Mouse (Mus musculus): Measurements from ENCODE around the gene Pak4. TPM values are rescaled to one million over a fixed set of nuclear protein-coding genes. Genes with fewer than 3 reads are reported as not detected.
"Not testable (repeated sequence)": the region's sequence is repeated elsewhere in the genome, so short reads cannot be mapped to it uniquely, and the experiment has no call there.

Pak4 gene
- 32.0 and 35.2 TPM in 2 replicates for total RNA-seq (2021)
- long read RNA-seq, transcript Pak4-202 (10 exons, 2,899 nt), result major isoform, 8 of 30 reads
- long read RNA-seq, partial matches to known transcripts, result 14 of 30 reads
- long read RNA-seq, other reads (novel, unspliced or antisense), result 5 of 30 reads

DNA sequence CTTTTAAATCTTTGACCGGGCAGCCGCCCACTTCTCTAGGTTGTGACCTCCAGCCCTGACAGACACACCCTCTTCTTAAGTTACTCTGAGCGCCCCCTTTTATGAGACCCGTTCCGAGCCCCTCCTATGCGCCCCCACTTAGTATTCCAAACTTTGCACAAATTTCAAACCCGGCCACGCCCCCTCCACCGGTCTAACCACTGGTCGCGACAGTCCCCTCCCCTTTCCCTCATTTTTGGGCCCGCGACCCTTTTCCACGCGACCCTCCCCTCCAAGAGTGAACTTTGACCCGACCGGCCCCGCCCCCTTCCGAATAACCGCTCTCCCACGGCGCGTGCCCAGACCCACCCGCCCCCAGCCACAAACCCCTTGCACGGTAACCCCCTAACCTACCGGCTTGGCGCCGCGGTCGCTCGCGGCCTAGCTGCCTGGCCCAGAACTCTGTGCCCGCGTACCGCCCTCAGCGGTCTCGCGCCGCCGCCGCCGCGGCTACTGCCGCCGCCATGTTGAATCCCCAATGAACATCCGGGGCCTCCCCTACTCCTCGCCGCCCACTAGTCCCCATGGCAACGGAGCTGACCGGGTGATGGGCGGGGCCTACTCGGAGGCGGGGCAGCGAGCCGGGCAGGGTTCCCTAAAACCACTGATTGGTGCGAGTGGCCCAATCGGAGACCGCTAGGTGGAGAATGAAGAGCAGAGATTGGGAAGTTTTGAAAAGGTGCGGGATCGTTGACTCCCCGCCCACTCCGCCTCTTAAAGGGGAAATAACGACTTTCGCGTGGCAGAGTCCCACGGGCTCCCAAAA, at the start of gene Pak4, which contains the start of gene Samd4b:
Gene Pak4 (minus strand): TSS at position 544 of the 805 bp plus-strand sequence.
Gene Samd4b (minus strand): TSS at position 503 of the 805 bp plus-strand sequence.
- DNase-seq, result peak; percentile 100

DNA sequence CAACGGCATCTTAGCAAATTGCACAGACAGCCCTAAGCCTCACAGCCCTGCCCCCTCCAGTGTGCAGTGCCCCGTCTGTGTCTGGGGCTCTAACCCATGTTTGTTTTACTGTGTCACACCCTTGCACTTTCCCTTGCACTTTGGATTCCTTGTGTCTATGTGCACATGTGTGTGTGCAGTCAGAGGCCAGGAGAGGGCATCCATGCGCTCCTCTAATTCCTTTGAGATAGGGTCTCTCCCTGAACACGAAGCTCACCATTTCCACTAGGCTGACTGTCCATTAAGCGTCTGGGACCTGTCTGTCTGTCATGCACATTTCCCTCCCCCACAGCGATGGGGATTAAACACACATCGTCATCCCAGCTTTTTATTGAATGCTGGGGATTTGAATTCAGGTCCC, 49.0 kb upstream of the Pak4 start:
- no peak for DNase-seq

DNA sequence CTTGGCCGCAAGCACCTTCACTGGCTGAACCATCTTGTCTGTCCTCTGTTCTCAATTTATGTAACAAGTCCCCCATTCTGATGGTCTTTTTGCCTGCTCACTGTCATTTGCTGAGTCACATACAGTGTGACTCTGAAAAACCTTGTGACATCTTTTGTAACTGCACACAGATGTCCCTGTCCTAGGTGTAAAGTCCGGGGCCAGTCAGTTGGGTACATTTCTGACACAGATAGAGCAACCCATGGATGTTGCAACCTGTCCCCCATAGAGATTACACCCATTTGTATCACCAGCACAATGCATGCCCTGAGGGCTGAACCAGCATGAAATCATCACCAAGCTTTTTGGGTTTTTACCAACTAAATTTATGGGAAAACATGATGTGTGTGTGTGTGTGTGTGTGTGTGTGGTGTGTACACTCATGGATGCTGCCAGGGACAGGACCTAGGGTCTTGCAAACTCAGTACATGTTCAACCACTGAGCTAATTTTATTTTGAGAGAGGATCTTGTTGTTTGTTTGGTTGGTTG, 48.0 kb upstream of the Pak4 start:
- no peak for DNase-seq

DNA sequence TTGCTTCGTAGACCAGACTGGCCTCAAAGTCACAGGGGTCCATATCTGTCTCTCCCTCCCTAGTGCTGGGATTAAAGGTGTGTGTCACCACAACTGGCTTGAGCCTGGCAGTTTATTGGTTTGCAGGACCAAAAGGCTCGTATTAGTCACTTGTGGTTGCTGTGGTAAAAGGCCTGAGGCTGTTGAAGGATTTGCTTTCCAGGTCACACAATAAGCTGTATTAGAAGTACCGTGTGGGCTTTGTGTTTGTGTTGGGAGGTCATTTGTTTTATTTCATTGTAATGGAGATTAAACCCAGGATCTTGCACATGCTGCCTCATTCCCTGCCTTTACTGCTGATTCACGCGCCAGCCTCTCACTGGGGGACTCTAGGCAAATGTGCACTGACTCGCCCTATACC, 47.4 kb upstream of the Pak4 start:
- DNase-seq, result no peak

DNA sequence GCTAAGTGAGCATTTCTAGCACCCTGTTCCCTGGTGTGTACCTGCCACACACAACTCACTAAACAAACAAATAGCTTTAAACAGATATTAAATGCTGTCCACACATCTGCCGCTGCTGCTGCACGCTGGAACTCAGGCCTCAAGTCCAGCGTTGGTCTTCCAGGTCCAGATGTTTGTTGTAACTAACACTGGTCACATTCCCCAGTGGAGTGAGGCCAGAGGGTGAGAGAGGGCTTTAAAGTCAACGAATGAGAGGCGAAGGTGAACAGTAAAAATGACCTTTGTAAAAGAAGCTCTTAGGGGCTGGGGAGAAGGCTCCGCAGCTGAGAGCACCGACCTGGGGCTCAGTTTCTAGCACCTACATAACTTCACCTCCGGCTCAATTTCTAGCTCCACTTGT, 43.6 kb upstream of the Pak4 start:
- no peak for DNase-seq

DNA sequence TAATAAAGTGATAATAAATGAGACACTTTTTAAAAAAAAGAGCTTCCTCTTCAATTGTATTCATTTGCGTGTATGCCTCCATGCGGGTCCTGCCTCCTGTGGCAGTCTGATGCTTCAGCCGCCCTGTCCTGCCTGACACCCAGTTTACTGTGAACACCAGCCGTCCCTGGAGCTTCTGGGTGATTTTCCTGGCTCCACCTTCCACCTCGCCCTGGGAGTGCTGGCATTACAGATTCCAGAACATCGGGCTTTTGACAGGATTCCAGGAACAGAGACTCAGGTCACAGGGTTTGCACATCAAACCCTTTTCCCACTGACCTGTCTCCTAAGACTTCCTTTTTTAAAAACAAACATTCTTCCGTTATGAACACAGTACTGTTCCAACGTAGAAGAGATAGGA, 39.5 kb upstream of the Pak4 start:
- no peak for DNase-seq

DNA sequence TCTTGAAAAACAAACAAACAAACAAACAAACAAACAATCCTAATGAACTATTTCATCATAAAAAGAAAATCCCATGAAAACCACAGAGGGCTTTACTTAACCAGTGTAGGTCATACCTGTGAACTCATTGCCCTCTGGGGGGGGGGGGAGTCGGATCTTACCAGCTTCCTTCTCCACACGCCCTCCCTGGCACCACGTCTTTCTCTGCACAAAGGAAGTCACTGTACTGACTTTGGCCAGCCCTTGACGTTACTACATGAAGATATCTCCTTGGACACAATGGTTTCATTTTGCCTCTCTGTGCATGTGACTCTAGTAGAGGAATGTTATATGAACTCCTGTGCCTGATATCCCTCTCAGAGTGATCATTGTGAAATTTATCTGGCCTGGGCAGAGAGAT, 36.1 kb upstream of the Pak4 start:
- DNase-seq, result no peak

DNA sequence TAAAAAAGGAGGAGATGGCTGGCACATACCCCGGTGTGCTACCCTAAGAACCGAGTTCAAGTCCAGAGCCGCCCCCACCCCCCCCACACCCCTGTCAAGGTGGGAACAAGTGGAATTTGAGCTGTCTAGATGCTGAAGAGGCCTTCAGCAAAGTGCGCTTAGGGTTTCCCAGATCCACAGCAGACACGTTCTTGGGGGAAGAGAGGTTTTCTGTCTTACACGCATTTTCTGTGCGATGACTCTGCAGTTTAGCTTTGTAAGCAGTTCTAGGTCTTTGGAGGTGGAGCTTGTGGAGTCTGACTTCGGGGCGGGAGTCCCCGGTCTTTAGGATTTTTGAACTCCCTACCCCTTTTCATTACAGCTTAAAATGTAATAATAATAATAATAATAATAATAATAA, 33.1 kb upstream of the Pak4 start, which contains the start of gene Acp7:
Gene Acp7 (minus strand): TSS at position 260 of the 400 bp plus-strand sequence.
- DNase-seq, result no peak

DNA sequence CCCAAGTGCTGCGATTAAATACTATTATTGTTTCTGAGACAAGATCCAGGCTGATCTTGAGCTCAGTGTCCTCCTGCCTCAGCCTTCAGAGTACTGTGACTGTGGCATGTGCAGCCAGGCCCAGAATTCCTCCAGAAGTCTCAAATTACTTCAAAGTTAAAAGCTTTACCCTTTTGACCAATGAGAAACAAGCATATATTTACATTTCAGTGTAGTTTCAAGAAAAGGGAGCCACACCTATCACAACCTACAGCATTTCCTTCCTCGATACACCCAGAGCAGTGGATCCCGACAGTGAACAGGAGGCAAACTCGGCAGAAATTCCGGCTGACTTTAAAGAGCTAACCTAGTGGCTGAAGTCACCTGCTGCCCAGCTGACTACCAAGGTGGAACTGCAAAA, 26.8 kb upstream of the Pak4 start:
- no peak for DNase-seq

DNA sequence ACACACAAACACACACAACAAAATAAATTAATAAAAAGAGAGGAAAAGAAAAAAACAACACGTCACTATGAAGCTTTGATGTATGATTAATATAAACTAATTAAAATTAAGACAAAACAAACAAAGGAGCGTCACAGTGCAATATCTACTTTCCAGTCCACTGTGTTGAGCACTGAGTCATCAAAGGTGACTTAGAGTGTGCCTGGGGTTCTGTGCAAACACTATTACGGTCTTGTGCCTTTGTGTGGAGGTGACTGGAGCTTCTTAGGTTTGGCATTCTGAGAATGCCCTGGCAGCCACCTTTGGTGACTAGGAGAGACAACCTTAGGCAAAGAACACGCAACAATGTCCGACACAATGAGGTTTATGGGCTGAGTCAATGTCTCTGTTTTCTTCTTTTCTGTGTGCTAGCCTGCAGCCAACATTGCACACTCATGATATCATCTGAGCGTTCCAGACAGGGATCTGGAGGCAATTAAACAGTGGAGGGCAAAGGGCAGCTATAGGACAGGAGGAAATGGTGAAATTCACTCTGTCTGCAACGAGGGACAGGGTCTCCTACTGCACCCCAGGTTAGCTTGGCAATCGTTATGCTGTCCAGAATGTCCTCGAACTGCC, 21.2 kb upstream of the Pak4 start:
- no peak for DNase-seq

DNA sequence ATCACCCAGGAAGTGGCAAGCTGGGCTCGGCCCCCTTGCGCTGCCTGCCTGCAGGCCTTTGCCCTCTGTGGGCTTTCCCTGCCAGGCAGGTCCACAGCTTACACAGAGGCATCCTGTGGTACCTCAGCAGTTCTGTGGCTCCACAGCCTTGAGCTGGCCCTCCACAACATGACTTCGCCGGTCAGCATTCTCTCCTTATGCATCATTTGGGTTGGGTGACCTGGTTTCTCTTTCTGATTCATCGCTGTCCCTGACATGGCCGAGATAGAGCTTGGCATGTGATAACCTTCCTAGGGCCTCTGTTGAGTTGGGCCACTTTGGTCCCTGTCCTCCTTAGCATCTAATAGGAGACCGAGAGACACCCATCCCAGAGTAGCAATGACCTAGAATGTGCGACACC, 8.0 kb upstream of the Pak4 start:
- peak; percentile 35 for DNase-seq

DNA sequence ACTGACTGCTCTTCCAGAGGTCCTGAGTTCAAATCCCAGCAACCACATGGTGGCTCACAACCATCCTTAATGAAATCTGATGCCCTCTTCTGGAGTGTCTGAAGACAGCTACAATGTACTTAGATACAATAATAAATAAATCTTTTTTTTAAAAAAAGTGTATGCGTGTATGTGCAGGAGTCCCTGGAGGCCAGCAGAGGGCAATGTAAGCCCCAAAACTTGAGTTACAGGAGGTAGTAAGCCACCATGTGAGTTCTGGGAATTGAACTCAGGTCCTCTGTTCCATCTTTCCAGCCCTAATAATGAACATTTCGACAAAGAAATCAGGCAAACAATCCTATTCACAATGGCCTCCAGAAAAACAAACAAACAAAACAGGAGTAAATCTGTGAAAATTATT, 5.8 kb upstream of the Pak4 start:
- not testable (repeated sequence) for DNase-seq

DNA sequence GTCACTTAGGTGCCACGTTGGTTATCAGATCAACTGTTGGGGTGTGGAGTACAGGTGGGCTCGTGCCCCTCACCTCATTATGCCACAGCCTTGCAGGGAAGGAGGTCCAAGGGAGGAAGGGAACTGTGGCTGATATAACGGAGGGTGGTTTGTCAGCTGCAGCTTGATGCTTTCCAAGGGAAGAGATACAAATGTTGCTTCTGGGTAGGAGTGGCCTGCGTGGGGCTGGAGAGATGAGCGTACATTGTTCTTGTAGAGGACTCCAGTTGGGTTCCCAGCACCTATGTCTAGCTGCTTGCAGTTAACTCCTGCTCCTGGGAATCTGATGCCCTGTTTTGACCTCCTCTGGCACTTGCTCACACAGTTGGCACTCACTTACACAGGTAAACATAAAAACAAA, 5.2 kb upstream of the Pak4 start:
- DNase-seq, result no peak

DNA sequence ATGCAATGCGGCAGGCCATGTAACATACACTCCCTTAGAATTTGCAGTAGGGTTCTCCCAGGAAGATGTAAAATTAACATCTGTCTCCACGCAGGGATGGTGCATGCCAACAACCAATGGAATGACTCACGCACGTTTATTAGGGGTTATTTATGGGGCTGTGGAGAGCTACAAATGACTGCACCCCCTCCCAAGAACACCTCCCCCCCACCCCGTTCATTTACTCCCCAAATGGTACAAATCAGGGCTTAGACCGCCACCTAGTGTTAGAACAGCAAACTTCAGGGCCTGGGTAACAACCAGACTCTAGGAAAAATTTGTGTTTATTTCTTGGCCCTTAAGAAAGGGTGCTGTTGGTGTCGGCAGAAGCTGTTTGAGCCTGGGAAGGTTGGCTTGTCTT, 3.7 kb upstream of the Pak4 start:
- peak; percentile 42 for DNase-seq

DNA sequence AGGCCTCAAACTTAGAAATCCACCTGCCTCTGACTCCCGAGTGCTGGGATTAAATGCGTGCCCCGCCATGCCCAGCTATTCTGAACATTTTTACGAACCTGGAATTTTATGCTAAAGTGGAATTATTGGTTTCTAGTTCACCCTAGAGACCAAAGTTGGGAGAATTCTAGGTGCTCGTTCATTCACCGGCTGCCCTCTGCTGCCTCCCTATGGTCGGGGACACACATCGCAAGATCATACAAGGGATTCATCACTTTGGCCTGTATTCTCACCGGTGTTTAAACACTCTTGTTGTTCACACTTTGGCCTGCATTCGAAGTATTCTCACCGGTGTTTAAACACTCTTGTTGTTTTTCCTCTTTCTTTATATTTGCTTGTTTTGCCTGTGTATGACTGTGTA, 3.0 kb upstream of the Pak4 start:
- DNase-seq, result peak; percentile 76

DNA sequence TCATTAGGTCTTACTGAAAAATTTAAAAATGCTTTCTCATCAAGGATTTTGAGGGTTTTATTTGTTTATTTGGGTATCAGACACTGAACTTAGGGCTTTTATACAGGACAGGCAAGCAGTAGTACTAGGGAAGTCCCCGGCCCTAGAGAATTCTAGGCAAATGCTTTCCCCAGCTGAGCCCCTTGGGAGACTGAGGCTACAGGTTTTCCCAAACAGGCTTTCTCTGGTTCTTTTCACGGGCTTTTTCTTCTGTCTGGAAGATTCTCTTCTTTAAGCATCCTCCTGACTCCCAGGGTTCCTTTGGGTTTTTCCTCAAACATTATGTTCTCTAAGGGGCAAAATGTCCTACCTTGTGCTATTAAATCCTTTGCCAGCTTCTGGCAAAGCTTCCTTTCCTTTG, 966 bp upstream of the Pak4 start:
- no peak for DNase-seq

DNA sequence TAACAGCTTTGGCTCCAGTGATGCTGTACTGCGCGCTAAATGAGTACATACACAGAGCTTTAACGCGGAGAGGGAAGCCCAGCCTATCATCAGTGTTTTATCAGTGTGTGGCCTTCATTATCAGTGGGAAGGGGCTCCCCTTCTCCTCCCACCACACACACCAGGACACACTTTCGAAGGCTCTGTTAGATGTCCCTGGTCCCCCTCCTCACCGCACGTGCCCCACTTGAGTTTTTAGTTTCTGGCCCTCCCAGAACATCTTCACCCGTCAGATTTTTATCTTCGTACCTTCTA, 761 bp downstream of the Pak4 start:
- no peak for DNase-seq

DNA sequence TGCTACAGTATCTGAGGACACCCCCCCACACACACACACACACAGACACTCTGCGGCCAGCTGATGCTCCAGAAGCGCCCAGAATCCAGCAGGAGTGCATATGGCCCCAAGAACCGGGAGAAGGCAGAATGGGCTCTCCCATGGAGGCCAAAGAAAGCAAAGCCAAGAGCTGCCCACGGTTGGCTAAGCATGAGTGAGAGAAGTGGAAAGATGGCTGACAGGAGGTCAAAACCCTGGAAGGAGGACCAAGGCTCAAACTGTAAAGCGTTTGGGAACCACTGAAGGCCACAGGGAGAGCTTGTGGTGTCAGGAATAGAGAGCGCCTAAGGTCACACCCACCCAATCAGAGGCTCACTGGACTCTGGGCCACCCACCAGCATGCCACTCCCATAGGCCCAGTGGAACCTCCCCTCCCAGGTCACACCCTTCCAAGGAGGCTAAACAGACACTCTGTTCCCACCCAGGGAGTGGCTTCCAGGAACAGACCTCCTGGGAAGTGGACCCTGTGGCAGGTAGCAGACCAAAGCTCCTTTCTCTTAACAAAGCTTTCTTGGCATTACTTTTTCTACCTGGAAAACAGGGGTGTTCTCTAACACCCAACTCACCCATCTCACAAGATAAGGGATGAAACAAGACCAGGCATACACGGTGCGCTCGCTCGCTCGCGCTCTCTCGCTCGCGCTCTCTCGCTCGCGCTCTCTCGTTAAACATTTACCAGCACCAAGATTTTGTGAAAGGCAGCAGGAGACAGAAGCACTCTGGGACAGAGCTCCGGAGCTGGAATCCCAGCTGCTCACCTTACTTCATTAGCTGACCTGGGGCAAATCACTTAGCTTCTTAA, 1.3 kb downstream of the Pak4 start:
- DNase-seq, result peak; percentile 63

DNA sequence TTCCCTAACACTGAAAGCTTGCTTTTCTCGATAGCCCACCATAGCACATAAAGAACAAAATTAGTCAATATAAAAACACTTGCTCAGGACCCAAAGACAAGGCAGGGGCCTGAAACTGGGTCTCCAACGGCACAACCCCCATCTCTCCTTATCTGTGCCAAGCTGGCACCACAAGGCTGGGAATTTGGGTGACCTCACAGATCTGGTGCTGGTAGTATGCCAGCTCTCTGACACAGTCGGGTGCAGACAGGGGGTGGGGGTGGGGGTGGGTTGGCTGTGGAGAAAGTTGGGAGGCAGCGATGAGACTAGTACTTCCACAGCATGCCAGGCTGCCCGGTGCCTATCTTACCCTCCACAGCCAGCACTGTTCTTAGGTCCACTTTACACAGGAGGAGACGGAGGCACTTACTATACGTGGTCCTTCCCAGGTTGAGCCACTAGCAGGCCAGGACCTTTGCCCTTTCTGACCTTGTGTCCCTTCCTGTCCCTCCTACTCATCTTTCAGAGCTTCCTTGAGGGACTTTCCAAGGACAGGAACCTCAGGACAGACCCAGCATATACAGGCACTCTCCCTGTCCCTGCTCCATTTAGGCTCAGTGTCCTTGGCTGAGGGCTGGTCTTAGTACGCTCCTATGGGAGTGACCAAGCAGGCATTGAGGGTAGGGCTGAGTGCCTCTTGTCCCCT, 2.1 kb downstream of the Pak4 start:
- DNase-seq, result peak; percentile 67

DNA sequence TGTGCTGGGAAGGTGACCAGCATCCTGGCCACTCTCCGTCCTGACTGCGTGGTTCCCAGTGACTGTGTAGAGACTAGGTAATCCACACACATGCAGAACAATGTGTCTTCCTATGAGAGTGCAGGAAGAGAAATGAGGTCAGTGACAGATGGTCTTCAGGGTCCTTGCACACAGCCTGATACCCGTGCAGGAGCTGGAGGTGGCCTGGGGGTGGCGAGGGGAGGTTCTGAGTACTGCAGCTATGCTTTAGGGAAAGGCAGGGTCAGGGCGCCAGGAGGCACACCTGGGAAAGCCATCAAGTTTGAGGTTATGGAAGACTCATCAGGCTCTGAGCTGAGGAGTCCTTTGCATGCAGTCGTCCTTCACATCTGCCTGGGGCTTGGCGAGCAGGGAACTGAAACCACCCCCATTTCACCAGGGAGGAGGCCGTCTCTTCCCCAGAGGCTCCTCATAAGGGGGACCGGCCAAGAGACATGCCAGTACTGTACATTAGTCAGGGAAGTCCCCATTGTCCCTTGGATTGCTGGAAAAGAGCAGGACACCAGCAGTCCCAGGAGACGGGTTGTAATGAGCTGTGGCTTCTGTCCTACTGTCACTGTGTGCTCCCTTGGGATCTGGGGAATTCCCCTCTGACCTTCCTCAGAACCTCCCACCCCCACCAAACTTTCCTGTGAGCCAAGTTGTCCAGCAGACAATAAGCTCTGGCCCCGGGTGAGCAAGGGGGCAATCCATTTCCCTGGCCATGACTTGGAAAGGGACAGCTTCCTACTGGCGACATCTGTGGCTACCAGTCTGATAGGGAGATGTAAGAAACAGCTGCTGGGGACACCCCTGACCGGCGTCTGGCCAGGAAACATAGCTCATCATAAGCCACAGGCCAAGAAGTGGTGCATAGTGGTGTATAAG, 4.5 kb downstream of the Pak4 start:
- peak; percentile 37 for DNase-seq

DNA sequence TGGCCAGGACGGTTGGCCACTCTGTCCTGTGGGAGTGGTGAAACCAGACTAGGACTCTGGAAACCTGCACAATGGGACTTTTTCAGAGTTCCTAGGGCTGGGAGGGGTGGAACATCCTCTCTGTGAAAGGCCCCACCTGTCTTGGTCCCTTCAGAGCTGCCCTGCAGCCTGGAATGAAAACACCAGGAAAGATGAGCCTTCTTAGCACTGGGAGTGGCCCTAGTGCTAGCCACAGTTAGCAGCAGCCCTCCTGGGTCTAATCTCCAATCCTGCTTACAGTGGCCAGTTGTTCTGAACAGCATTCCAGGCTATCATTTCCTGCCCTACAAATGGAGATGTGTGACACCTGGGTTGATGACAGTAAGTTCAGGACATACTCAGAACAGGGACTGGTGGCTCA, 6.1 kb downstream of the Pak4 start:
- no peak for DNase-seq

All from adrenal gland, postnatal 25 days (tissue).